Mouse (Mus musculus) CH12F3 (cell line): ENCODE results near the gene Fam170b.

Source experiments
- in situ Hi-C: fragments of 300-500 bp; cut with MboI; formaldehyde crosslinking; loops from 2 replicates; pipeline ENCODE4 v1.14.3; 2020; ENCODE audit warnings: low sequenced_read_pairs

Gene Fam170b

GRCm38 (mm10) chr14:32827165-32827564, 6.6 kb upstream of the Fam170b start:
- in situ Hi-C loops = no loop called here

- in situ Hi-C loops = no loop called here
These were observed 5.6 kb upstream of the Fam170b start for GRCm38 (mm10) chr14:32827994-32828650.

GRCm38 (mm10) chr14:32835181-32835580, 1.4 kb downstream of the Fam170b start:
- in situ Hi-C loops = no loop called here

GRCm38 (mm10) chr14:32835596-32835995, 1.8 kb downstream of the Fam170b start:
- in situ Hi-C loops = no loop called here

DNA sequence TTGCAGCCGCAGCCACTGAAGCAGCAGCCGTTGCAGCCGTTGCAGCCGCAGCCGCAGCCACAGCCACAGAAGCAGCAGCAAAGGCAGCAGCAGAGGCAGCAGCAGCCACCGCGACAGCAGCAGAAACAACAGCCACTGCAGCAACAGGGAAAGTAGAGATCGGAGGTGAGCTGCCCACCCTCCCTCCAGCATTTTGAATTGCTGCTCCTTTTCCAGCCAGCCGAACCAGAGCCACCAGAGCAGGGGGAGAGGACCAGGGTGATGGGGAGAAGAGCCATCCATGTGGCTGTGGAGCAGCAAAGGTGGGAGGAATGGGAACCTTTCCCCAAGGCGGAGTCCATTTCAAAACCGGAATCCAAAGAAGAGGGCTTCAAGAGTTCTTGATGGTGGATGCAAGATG, 2.4 kb downstream of the Fam170b start:
- in situ Hi-C loops = no loop called here

DNA sequence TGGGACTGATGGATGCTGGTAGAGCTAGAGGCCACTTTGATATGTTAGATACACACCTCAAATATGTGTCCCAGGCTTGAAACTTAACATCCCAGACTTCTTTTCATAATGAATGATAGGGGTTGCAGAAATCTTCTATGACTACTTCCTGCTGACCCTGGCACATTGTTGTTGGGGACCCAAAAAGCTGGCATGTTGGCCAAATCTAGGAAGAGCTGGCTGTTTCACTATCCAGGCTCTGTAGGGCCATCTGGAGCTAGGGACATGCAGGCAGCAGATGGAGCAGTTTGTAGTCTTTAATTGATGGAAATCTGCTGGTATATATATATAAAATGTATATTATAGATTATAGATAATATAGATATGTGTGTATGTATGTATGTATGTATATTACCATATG, 8.3 kb downstream of the Fam170b start:
- in situ Hi-C loops = no loop called here

- in situ Hi-C loops = no loop called here
These were observed 20.3 kb downstream of the Fam170b start for GRCm38 (mm10) chr14:32854059-32854458.

- in situ Hi-C loops = no loop called here
These were observed 22.5 kb downstream of the Fam170b start for GRCm38 (mm10) chr14:32856246-32856645.

DNA sequence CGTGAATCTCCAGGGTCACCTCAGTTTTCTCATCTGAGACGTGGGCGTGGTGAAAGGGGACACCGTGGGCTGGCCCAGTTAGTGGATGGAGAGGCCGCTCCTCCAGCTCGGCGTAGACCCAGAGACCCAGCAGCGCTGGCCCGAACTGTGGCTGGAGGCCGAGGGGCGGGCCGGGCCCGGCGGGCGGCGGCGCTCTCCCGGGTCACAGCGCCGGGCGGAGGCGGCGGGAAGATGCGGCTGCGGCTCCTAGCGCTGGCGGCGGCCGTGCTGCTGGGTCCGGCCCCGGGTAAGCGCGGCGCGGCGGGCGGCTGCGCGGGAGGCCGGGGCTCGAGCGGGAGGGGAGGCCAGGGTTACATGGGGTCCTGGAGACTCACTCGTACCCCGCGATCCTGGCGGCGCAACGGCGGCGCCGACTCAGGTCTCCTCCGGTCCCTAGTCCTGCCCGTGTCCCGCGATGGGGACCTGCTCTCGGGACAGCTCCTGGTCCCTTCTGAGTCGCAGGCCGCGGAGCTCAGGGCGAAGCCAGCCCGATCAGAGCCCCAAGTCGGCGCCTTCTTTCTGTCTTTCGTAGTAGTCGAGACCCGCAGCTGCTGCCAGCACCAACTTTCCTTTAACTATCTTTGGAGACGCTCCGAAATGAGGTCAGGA, 23.0 kb downstream of the Fam170b start, which contains the start of gene Vstm4:
Vstm4 (plus strand) TSS at position 76 of the 648 bp plus-strand sequence.
- in situ Hi-C loops = no loop called here

- in situ Hi-C loops = no loop called here
These were observed 24.6 kb downstream of the Fam170b start for GRCm38 (mm10) chr14:32858361-32858760.

DNA sequence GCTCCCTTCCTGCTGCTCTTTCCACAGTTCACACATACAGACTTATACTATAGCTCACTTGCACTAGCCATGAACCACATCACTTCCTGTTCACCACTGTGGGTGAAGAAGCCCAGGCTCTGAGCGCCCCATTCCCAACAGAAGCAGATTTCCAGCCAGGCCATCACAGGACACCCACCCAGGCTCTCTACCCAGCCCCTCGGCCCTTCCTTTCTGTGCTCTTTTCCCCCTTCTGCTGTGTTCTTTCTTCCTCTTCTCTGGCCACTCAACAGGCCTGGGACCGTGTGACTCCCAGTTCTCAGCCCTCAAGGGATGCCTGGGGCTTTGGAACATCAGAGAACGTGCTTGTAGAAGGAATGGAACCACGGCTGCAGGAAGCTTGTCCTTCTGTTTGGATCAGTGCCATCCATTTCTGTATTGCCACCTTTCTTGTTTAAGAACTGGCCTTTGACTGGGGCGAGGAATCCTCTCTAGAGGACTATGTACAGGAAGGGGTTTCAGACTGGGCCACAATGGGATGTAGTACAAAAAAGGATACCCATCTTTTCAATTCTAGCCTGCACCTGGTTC, 25.3 kb downstream of the Fam170b start:
- in situ Hi-C loops = no loop called here

- in situ Hi-C loops = no loop called here
These were observed 26.2 kb downstream of the Fam170b start for GRCm38 (mm10) chr14:32859831-32860569.

DNA sequence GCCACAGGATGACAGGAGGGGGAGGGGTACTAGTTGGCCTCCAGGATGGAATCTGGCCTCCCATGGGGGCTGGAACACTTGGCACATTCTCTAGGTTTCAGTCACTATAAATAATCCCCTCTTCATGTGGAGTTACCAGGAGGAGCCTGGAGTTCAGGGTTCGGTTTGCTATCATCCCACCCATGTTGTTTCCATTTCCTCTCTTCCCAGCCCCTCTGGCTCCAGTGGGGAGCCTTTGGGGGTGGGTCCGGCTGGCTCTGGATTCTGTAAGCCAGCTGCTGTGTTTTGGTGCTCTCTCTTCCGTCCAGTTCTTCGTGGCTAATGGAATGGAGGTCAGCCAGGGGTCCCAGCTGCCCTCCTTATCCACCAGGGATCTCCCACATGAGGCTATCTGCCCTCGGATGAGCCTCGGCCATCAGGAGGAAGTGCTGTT, 27.4 kb downstream of the Fam170b start:
- in situ Hi-C loops = no loop called here

DNA sequence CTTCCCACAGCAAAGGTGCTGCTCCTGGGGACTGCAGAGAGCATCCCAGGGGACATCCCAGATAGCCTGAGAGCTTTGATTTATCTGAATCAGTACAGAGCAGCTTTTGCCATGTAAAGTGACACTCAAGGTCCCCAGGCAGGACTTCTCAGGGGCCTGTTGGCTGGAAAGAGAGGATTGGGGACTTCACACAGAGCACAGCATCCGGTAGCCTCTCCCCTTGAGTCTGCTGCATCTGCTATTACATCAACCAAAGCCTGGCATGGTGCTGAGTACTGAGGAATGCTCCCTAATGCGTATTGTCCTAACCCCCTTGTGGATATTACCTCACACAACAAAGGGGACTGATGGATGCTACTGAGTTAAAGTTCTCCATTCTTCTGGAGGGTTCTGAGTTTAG, 27.9 kb downstream of the Fam170b start:
- in situ Hi-C loops = no loop called here

DNA sequence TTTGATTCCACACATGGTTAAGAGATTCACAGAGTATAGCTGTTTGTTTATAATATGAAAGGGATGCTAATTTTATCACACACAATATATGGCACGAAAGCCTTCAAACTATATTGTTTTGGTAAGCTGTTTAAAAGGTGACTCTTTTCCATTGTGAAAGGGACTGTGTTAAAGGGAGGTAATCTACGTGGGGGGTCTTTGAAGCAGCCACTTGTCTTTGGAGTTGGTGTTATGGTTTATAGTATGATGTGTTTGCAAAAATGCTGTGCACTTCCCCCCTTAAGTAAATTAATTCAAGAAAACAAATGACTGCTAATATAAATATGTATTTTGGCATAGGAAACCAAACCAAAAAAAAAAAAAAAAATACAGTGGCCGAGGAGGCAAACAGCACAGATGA, 31.6 kb downstream of the Fam170b start:
- in situ Hi-C loops = no loop called here

DNA sequence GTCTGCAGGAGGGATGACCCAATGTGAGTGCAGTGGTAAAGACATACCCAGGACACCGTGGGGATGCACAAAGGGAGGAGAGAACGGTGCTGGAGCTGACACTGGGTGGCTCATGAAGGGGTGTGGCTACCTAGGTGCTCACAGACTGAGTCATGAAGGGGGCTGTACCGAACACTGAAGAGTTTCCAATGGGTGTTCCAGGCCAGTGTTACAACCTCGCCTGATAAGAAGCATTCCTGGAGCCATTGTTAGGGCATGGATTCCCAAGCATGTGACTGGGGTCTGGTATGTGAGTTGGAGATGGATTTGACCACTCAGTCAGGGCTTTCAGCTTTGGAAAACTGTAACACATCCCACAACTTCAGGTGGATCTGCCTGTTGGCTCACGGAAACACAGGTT, 38.2 kb downstream of the Fam170b start:
- in situ Hi-C loops = no loop called here

DNA sequence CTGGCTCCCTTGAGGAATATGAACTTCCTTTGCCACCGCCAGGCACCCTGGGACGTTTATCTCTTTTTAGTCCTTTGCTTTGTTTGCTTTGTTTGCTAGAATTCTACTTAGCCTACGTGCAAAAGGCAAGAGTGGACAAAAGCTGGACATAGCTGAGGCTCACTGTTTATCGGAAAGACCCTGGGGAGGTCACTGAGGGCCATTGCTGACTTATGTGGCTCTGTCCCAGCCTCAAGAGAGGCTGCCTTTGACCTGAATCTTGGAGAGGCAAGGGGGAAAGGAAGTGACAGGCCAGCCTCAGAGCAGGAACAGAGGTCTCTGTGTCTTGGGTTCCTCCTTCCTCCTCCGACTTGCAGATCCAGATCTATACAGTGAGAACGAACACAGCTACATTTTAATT, 43.8 kb downstream of the Fam170b start:
- in situ Hi-C loops = no loop called here

DNA sequence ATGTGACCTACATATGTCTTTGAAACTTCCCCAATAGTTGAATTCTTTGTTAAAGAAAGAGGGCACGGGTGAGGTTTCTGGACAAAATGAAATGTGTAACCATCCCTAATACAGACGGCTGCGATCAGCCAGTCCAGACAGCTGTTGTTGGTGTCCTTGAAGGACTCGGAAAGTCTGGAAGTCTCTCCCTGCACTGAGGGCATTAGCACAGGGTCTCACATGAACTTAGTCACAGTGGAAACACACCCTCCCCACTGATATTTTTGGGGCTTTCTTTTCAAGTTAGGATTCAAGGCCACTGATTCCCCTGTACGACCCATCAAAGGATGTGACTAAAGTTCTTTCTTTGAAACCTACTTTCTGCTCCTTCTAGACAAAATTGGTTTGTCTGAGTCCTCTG, 46.6 kb downstream of the Fam170b start:
- in situ Hi-C loops = no loop called here

GRCm38 (mm10) chr14:32881693-32882092, 47.9 kb downstream of the Fam170b start:
- in situ Hi-C loops = no loop called here
